Mouse (Mus musculus) mesoderm, embryonic 11.5 days (tissue): ENCODE results near the gene Tnfaip3.

ENCODE experiments used
- DNase-seq: peaks from one replicate; pipeline ENCODE4 v3.0.0-alpha.2; 2012; ENCODE audit warnings: low read depth, low spot score

Gene Tnfaip3

DNA sequence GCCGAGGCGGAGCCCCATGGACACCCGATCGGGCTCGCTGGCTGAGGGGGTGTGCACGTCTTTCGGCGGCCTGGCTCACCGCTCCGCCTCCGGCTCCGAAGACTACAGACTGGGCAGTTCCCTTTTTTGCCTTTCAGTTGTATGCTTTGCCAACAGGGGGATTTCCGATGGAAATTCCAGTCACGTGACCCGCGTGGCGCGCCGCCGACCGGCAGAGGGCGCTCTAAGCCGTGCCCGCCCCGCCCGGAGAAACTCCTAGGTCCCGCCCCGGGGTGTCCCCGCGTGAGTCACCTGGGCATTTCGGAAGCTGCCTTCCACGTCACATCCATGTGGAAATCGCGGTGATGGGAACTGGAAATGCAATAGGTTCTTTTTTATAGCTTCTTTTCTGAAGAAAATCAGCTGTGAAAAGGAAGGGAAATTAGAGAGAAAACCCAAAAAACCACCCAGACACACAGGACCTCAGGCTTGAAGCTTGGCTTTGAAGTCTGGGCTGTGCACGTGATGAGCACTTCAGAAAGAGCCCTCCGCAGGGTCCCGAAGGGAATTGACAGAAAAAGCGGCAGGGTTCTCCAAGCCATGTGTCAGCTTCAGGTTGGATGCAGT is at the start of gene Tnfaip3:
TSS of gene Tnfaip3 (minus strand) at position 401 of the 606 bp plus-strand sequence.
- peak; percentile 93 for DNase-seq

DNA sequence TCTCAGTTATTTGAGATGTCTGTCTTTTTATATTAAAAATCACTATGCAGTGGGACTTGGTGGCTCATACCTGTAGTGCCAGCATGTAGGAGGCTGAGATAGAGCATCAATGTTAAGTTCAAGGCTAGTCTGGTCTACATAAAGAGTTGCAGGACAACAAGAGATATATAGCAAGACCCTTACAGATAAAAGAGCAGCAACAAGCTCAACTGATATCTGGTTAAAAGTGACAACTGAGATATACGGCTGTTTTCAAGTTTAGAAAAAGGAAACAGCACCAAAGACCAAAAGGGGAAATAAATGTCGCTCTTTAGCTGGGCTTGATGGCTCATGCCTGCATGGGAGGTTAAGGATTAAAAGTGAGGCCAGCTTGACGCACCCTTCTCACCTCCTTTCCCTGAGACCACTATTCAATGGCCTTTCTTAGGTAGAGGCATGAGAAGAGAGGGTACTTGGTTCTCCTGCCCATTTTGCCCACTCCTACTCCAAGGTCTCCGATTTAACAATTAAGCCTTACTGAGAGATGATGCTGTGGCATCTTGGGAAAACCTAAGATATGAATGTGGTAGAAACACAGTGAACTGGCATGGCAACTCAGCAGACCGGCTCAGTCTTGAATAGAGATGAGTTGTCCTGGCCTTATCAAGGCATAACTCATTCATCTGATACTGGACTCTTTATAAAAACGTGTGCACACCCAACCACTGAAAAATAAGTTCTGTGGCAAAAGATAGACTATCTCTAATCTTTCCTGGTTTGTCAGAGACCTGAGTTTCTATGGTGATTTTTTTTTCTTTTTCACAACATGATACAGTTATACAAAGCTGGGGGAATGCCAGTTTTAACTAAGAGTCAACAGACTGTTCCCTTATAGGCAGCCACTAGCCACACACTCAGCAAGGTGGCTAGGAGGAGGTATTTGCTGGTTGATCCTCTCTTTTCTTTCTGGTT is 49.5 kb upstream of the Tnfaip3 start:
- no peak for DNase-seq

DNA sequence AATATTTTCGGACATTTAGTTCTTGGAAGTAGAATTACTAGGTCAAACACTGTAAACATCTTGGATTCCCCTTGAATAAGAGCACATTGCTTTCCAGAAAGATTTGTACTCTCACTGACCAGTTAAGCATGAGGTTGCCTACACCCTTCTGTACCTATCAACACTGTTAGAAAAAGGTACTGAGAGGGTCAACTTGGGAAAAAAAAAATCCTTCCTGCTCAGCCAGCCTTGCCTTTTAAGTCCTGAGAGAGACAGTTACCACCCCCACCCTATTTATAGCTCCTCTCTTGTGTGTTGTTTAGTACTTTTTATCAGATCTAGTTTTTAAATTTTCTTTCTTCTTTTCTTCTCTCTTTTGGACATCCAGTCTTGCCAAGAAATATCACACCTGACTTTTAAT is 48.2 kb upstream of the Tnfaip3 start:
- no peak for DNase-seq

DNA sequence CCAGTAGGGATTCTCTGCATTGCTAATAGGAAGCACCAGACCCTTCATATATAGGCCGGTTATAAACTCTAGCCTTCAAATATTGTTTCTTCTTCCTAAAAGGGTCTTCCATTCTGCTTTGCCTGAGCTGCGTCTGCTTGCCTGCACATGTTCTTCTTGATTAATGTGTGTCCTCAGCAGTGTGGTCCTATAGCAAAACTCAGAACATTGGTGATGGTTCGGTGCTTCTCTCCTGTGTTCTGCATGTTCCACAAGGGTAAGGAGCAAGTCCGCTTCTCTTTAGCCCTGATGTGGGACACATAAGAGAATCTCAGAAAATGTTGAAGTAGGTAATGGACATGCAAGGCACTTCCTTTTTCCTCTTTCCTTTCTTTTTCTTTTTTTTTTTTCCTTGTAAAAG is 47.8 kb upstream of the Tnfaip3 start:
- no peak for DNase-seq

DNA sequence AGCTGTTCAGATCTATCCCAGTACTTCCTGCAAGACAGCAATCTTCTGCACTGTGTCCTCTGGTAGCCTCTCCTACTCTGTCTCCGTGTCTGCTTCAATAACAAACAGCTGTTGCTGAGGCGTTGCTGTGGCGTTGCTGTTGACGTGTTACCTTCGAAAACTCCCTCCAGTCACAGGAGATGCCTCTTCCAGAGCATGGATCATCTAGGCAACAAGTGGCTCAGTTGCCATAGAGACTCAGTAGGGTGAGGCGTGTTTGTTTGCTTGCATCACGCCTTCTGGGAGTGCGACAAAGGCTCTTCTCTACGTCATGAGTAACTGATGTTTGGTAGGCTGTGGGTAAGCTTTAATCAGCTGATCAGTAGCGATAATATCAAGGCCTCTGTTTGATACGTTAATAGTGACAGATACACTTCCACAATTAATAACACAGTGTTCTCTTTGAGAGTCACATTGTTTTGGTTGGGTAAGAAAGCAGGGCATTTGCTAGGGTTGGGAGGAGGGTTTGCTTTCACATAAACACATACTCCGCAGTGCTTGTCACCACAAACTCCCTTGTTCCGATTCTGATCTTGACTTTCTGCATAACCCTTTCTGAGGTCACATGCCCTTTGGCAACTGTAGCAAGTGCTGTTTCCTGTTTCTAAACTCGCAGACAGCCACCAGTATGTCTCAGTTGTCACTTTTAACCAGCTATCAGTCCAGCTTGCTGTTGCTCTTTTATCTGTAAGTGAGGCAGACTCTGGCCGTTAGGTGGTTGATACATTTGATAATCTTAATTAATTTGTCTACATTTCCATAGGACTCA is 46.8 kb upstream of the Tnfaip3 start:
- peak; percentile 4 for DNase-seq

DNA sequence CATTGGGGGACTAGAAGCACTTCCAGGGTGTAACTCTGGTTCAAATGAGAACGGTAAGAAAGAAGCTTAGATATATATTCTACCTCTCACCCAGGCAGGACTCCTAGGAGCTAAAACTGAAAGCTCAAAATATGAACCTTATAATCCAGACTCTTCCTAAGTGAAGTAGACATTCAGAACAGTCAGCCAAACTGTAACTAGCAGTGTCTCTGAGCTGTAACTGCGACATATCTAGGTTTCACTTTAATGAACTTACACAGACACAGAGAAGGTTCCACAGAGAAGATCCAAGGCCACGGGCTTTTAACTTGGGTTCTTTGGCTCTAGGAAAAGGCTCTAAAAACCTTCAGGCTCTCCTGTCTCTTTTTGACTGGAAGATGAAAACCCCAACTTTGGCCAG is 45.7 kb upstream of the Tnfaip3 start:
- DNase-seq, result no peak

DNA sequence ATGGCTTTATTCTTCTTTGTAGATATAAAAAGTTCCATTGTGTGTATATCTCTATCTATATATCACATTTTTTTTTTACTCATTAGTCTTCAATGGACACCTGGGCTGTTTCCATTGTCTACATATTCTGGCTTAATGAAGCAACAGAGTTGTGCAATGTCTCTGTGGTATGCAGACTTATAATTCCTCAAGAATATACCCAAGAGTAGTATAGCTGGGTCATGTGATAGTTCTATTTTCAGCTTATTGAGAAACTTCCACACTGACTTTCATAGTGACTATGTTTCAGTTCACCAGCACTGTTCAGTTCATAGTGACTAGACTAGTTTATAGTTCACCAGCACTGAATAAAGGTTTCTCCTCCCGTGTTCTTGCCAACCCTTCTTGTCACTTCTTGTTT is 38.1 kb upstream of the Tnfaip3 start:
- no peak for DNase-seq

DNA sequence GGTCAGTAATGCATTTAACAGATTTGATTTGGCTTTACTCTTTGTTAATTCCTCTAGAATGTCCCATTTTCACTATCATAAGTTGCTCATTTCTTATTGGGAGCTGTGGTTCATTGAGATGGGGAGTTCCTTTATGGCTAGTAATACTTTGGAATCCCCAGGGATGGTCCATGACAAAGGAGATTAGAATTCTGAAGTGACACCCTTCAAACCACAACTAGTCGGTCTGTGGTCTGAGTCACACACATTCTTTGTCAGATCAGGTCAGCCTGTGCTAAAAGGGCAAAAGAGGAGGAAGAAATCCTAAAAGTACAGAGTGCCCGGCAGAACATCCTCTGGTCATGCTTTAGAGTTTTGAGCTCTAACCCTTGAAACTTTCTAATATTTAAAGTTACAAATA is 30.5 kb upstream of the Tnfaip3 start:
- no peak for DNase-seq

DNA sequence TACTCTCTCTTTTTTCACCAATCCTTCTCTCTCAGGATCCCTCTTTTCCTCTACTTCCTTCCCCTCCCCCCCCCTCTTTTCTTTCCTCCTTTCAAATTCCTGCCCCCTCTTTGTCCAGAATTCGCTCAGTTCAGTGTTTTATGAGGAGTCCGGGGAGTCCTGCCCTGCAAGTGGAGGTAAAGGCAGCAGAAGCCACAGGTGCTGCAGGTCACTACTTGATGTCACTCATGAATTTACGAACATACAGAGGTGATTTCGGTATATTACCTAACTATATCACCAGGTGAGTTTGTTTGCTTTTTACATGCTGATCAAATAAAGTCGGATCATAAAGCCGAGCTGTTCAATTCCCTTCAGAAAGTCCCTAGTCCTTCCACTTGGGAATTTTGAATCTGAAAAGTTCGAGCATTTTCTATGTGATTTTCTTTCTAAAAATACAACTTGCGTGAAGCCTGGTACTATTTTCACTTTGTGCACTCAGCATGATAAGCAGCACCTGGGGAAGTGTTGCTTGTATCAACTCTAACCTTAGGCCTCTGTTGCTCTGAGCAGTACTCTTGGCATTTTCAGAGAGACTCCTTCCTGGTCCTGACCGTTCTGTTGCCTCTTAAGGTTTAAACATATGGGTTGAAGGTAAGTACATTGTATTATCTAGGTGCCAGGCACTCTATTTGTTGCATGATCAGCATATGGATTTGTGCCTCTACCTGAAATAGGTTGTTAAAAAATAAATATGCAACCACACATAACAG is 29.5 kb upstream of the Tnfaip3 start:
- DNase-seq, result no peak

DNA sequence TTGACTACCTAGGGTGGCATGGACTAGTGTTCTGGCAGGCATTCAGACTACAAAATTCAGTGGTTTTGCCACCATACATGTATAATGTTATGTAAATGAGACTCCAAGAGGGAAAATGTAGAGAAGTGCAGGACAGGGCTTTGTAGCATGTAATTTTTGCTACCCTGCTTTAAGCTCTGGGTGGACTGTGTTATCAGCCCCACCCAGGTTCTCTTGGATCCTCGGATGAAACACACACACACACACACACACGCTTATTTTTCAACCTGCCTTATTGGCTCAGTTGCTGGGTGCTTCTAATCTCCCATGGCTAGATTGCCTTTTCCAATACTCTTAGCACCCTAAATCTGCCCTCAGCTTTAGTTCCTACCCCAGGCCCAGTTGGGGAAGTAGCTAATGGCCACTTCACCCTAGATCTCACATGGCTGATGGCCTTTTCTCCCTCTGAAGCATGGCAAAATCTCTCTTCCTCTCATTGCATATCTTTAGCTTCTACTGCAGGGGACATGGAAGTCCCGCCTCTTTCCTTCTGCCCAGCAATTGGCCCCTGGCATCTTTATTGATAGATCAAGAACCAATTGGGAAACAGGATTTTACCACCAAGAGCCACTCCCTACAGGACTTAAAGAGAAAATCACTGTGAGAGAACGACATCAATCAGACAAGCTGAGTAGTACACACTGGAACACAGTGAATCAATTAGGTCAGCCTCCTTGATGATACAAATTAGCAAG is 28.2 kb upstream of the Tnfaip3 start:
- DNase-seq, result peak; percentile 2

DNA sequence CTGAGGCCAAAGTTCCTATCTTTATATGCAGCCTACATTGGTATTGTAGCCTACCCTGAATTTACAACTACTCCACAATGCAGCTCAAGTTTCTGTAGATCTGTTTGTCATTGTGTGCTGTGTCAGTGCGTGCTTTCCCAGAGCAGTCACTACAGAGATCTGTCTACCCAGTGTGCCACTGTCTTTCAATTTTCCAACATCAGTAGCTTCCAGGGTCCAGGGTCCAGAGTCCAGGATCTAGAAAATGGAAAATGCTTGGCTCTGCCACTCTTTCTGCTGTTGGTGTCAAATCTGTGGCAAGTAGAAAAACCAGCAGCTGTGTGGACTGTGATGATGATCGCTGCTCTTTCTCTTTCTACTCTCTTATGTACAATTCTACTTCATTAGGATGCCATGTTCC is 24.7 kb upstream of the Tnfaip3 start:
- no peak for DNase-seq

DNA sequence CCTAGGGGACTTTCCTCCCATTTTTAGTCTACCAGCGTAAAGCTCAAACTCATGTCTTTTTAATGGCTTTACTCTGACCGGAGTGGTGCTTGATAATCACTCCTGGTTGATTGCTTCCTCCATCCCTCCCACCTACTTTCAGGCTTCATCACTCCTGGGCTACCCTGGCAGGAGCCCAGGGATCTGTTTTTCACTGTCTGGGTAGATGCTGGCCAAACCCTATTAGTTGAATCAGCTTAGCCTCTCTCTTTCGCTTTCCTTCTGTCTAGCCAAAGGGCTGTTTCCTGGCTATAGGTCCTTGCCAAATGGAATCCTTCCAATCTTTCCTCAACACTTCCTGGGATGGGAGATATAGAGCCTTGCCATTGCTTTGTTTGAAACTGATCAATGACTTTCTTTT is 19.3 kb upstream of the Tnfaip3 start:
- no peak for DNase-seq

DNA sequence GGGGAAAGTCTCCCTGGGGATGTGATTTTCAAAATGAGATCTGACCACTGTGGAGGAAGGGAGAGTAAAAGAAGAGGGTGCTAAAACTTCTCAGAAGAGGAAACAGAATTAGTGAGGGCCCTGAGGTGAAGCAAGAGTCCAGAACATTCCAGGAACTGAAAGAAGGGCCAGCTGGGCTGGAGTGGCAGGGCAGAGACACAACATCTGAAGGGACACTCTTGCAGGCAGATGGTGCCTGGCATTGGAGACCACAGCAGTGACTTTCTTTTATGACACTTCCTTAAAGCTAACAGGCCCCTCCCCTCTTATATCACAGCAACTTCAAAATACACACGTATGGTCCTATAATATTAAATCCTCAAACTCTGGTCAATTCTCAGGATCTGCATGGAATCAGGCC is 18.2 kb upstream of the Tnfaip3 start:
- no peak for DNase-seq

DNA sequence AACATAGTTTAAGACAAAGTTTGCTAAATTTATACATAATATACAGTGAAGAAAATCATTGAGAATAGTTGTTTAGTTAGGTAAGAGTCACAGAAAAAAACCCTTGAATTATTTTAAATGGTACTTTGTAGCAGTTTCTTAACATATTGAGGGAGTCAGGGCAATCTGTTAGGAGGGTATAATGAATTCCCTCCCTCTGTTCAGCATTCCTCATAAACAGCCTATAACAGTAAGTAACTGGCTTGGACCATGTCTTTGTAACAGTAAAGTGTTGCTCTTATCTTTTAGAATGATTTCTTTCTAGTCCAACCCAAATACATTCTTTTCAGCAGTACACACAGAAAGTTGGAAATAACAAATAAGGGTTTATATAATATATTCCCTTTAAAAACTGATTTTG is 16.4 kb upstream of the Tnfaip3 start:
- no peak for DNase-seq

DNA sequence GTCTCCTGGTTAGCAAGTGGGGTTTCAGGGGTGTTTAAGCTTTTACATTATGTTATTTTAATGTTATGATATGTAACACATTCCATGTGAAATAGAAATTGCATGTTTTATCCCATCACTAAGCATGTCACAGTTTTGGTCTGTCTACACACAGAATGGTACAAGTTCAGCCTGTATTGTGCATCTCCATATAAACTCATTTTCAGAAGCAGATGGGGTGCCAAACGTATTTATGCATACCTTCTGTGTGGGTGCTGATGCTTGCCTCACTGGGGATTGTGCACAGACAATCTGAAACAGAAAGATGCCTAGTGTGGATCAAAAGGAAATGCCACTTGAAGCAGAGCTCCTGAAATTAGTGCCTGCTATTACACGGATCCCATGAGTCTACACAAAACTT is 15.2 kb upstream of the Tnfaip3 start:
- no peak for DNase-seq

DNA sequence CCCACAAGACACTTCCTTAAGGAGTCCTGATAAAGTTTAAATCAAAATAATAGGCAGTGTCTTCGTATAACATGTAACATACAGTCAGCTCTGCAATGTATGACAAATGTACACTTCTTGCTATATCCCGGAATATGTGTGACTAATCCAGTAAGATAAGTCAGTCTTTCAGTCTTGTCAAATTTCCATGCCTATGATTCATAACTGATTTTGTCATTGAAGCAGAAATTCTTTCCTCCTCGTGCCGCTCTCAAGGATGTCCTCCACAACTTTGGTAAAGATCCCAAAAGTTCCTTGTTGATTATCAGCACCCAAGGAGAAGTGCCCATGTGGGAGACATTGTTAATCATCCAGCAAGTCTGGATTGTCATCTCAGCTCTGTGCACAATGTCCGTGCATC is 11.3 kb upstream of the Tnfaip3 start:
- no peak for DNase-seq

DNA sequence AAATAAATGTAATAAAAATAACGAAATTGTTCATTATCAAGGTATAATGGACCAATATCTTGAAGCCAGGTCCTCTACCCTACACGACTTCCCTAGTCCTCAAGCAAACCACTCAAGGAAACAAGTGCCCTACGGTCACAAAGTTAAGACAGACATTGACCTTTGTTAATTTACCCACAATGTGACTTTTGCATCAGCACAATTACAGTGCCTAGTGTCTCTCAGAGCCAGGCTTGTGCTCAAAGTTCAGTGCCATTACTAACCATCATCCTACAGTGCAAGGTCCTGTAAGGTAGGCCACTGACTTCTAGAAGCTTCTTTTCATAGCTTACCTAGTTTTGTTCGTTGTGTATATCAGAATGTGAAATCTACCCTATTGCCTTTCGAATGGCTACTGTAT is 8.9 kb upstream of the Tnfaip3 start:
- DNase-seq, result no peak

DNA sequence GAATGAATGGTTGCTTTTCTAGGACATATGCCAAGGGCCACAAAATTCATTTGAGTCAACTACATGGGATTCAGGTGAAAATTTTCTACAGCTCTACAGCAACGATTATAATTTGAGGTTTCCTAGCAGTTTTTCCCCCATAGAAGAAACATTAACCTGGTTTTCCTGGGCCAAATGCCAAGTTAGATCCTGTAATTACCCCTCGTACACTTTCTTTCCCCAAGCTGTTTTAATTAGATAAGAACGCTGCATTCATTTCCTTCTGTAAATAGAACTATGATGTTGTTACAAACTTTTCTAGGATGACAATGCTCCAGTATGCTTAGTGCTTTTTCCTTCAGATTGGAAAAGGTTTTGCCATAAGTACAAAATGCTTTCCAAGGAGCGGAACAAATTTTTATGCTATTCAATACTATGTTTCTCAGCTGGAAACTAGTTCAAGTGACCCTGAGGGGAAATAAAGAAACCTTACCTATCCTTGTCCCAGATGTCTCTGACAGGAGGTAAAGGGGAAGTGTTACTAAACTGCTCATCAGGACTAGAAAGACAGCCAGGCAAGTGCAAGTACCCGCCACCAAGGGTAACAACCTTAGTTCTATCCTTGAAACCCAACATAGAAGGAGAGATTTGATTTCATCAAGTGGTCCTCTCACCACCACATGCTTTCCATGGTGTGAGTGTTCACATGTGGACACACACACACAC is 8.3 kb upstream of the Tnfaip3 start:
- no peak for DNase-seq

DNA sequence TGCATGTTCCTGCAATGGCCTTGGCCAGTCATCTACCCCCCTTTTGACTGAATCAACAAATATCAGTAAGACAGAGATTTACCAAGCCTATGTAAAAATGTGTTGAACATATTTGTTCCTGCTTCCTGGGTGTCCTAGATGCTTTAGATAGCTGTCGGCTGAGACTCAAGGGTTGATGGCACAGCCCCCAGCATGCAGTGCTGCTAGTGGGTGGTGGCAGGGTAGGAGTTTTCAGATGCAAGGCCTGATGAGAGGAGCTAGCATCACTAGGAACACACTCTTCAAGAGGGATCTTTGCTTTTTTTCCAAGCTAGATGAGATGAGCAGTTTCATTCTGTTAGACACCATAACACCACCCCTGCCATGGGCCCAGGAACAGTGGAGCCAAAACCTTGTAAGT is 6.8 kb upstream of the Tnfaip3 start:
- no peak for DNase-seq

DNA sequence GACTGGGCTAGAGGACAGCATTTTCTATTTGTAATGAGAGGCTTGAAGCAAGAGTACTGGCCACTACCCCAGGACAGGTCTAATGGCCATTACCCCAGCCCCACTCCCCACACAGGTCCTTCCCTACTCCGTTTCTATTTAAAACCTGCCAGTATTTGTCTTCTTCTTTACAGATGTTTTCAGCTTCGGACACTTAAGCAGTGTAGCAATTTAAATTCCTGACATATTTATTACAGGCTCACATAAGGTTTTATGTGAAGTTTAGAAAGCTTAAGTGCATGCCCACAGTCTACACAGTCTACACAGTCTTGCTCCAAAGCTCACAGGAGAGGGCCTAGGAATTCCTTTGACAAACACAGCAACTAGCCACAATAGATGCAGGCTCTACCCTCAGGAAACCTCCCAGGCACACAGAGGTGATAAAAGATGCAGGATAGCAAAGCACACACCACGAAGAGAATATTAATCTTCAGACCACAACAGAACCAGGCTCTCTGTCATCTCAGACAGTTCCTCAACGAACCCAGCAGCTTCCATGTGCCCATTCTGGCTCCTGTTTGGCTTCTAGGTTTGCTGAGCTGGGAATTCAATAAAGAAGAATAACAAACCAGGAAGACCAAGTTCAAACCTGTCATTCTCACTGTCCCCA is 1.5 kb upstream of the Tnfaip3 start:
- DNase-seq, result no peak
